Mouse (Mus musculus) gastrocnemius, adult 18-20 months (tissue): ENCODE data around the gene Gm39653. TPM values are rescaled to one million over a fixed set of nuclear protein-coding genes. Genes with fewer than 3 reads are reported as not detected.
A peak's percentile ranks its signal among the peaks of the same experiment; 100 is the strongest.
"Not testable (repeated sequence)": the region's sequence is repeated elsewhere in the genome, so short reads cannot be mapped to it uniquely, and the experiment has no call there.

Experiments used
- DNase-seq: peaks from one replicate; pipeline ENCODE4 v3.0.0; 2021; ENCODE audit warnings: low spot score
- long read RNA-seq, 2 experiments: library from polyadenylated mRNA; stranded (forward); transcript quantifications; one replicate each; pipeline ENCODE4 v2.0.0; 2021
- total RNA-seq, 2 experiments: library from RNA; stranded (reverse); gene quantifications; 2 replicates each; pipeline ENCODE4 v1.2.3; 2021

Gm39653 gene
- total RNA-seq = not detected
- long read RNA-seq, experiment 1 = 0 reads
- long read RNA-seq, experiment 2 = 0 reads

DNA sequence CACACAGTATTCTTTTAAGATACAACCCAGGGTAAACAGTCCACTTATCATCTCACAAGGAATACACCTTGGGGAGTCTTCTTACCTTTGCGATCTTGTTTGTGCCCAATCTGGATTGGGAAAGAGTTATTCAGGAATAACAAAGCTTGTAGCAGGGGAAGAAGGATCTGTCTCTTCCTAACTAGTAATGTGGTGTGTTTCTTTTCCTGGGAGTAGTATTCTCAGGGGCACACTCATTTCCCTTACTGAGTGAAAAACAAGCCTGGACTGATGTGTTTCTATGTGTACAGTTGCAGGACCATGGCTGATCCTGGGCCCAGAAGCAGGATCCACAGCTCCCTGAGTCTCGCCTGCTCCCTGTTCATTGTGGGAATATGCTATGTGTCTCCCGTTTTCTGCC is at the start of gene Gm39653:
Gene Gm39653 (plus strand): TSS at position 301 of the 400 bp plus-strand sequence.
- no peak for DNase-seq

- DNase-seq = no peak
Measured at GRCm38 (mm10) chr1:63566501-63566900, 49.3 kb upstream of the Gm39653 start.

DNA sequence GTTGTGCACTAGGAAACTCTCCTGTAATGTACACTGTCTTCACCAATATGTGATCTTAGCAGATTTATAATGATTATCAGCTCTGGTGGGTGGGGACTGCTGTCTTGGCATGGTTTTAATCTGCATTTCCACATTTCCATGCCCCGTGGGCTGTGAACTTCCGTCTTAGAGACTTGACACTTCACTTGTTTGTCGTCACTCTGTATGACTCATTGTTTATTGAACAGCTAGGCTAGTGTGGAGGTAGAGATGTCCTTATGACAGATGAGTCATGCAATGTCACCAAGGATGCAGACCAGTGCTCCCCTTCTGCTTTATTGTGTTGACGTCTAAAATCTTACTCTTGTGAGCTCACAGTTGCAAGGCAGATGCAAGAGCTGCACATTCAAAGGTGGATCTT is 48.7 kb upstream of the Gm39653 start:
- DNase-seq = no peak

- no peak for DNase-seq
Measured at GRCm38 (mm10) chr1:63572229-63572628, 43.5 kb upstream of the Gm39653 start.

DNA sequence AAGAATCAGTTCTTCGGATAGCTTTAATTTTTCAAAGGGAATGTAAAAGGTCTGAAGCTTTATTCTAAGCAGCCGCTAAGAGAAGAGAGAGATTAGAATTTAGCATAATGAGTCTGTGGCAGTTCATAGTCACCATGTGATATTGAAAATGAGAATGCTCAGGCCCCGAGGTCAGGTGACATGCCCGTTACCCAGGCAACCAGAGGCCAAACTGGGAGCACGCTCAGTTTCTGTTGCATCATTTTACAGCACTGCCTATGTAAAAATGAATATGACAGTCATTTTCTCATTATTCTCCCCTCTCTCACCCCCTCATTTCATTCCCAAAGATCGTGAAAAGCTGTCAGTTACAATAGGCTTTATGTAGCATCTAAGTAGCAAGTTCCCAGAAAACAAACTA is 42.3 kb upstream of the Gm39653 start:
- DNase-seq = no peak

GRCm38 (mm10) chr1:63573864-63574611 is 41.7 kb upstream of the Gm39653 start:
- DNase-seq = no peak

- DNase-seq = no peak
Measured at GRCm38 (mm10) chr1:63576803-63577202, 39.0 kb upstream of the Gm39653 start.

DNA sequence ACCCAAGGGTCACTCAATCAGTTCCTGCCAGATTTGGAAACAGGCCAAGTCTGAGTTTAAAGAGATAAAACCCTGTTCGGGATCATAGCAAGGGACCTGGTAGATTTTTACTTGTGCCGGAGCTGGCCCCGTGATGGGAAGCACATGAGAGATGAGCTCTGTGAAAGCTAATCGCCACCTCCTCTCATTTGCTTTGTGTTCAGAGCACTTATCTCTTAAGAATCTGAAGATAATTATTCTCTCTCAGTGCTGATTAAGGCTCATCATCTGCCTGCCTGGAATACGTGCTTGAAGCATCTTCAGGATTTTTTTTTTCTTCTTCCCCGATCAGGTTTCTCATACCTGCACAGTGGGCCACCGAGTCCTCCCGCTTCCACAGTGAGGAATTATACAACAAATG is 36.6 kb upstream of the Gm39653 start:
- no peak for DNase-seq

DNA sequence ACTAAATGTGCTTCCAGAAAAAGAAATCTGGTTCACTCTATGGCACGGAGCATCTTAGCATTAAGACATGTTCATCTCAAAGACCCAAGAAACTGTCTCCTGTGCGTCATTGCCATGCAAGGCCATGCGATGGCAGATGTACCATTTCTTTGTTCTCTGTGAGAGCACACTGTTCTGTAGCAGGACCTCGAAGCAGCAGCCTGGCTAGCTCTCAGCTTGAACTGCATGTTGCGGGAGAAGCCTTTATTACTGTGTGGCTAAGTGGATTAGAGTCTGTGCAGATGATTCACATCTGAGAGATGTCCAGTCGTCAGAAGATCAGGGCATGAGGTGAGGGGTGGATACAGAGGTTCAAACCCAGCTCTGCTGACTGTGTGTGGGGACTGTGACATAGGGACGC is 28.9 kb upstream of the Gm39653 start:
- no peak for DNase-seq

DNA sequence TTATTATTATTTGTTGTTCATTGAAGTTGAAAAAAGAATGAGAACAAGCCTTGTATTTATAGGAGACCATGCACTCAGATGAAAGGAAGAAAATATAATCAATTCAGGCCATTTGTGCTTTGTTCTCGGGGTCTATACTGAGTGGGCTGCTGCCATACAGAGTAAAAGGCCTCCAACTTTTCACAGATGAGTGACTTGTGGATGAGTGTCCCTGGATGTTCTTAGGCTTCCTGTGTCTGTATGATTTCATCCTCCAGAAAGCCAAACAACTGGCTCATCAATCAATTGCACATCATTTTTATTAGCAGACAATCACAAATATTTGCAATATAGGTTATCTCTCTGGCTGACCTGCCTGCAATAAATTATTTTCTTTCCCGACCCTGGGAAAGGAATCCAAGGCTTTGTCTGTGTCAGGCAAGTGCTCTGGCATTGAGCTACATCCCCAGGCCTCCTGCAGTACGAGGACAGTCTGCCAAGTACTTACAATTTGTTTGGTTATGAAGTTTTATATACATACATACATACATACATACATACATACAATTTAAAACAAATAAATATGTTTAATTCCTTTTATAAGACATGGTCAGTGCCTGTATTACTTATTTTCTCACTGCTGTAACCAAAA is 11.8 kb upstream of the Gm39653 start:
- no peak for DNase-seq

- no peak for DNase-seq
Measured at GRCm38 (mm10) chr1:63609613-63610012, 6.2 kb upstream of the Gm39653 start.

DNA sequence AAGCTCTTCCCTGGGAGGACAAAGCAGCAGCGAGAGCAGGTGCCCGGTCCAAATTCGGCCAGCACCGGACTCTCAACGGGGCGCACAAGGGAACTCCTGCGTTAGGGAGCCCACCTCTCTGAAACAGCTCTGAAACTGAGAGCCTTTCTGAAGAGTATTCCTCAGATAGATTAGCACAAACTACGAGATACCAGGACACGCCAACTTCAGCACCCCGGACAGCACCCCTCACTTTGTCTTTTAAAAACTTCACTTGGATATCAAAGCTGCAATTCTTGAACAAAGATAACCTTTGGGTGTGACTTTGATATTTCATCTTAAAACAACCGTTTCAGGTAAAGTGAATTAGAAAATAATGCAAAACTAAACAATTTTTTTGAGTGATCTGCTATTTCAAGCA is 1.2 kb upstream of the Gm39653 start:
- DNase-seq = no peak

DNA sequence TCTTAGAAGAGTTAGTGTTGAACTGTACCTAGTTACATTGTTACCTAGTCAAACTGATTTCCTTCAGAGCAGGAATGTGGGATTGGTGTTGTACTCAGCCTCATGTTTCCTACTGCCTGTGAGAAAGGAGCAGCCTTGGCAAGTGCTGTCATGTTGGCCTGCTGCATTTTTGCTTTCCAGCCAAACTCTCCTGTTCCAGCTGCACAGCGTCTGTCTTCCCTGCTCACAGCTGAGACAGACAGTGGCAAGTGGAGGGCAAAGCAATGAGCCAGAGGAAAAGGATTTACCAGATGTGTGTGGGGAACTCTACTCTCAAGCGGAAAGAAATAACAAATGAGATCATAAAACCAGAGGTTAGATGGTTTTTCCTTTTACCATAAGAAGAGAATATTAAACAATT is 12.4 kb downstream of the Gm39653 start:
- peak; percentile 36 for DNase-seq

DNA sequence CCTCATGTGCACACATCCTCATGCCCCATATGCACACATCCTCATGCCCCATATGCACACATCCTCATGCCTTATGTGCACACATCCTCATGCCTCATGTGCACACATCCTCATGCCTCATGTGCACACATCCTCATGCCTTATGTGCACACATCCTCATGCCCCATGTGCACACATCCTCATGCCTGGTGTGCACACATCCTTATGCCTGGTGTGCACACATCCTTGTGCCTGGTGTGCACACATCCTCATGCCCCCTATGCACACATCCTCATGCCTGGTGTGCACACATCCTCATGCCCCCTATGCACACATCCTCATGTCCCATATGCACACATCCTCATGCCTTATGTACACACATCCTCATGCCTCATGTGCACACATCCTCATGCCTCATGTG is 14.6 kb downstream of the Gm39653 start:
- DNase-seq = not testable (repeated sequence)

DNA sequence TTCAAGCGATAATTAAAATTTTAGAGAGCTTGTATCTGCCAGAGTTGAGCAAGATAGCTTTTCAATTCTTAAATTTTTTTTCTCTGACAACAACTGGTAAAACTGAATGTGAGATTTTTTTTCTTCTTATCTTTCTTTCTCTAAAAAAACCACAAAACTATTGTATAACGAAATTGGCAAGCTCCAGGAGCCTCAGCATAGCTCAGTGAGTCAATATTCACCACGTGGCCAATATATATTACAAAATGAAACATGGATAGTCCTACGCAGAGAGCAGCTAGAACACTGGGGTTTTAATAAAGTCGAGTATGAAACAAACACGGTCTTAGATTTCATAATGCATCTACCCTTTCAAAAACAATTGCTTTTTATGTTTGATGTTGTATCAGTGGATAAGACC is 24.2 kb downstream of the Gm39653 start:
- DNase-seq = no peak

DNA sequence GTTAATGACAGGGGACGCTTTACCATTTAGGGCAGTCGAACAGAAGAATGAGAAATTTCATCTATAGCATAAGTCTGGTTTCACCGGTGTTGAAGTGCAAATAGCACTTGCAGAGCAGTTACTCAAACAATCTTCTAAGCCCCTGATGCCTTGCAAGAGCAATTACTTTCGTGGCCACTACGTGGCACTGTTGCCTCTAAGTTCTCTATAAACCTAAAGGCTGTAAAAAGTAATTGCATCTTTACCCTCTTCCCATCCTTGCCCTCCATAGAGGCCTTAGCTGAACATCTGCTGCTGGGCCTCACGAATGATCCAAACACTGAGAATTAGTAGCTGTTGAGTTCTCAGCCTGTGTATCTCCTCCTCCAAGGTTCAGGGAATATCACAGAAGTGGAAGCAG is 42.2 kb downstream of the Gm39653 start:
- DNase-seq = peak; percentile 28

DNA sequence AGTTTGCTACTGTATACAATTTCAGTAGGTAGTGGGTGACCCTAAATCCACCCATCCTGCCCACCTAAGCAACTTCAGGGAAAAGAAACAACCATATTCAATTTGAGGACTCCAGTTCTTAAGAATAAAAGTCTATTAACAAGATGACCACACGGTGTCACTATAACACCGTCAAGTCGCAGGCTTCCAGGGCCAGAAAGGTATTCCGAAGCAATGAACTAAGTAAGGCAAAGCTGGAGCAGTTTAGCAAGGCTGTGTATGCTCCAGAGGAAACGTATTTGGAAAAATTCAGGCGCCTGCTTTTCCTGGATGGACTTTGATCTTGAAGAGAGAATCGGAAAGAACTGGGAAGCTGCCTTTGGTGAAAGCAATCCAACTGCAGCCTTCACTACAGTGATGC is 43.8 kb downstream of the Gm39653 start:
- peak; percentile 30 for DNase-seq

DNA sequence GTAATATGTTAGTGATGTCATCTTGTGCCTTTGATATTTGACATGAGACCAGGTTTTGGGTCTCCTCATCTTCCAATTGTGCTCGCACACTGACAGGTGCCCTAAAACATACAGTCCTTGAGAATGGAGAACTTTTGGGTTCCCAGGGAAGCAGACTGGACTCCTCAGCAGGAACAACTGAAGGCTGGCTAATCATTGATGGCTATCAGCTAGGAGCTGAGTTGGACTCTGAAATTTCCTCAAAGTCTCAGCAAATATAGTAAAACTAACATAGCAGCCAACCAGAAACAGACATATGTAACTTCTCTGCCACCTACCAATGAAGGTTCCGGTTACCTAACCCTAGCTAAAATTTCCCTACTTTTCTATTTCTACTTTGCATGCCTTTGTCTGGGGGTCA is 50.3 kb downstream of the Gm39653 start:
- no peak for DNase-seq

- no peak for DNase-seq
Measured at GRCm38 (mm10) chr1:63667201-63667948, 51.6 kb downstream of the Gm39653 start.

DNA sequence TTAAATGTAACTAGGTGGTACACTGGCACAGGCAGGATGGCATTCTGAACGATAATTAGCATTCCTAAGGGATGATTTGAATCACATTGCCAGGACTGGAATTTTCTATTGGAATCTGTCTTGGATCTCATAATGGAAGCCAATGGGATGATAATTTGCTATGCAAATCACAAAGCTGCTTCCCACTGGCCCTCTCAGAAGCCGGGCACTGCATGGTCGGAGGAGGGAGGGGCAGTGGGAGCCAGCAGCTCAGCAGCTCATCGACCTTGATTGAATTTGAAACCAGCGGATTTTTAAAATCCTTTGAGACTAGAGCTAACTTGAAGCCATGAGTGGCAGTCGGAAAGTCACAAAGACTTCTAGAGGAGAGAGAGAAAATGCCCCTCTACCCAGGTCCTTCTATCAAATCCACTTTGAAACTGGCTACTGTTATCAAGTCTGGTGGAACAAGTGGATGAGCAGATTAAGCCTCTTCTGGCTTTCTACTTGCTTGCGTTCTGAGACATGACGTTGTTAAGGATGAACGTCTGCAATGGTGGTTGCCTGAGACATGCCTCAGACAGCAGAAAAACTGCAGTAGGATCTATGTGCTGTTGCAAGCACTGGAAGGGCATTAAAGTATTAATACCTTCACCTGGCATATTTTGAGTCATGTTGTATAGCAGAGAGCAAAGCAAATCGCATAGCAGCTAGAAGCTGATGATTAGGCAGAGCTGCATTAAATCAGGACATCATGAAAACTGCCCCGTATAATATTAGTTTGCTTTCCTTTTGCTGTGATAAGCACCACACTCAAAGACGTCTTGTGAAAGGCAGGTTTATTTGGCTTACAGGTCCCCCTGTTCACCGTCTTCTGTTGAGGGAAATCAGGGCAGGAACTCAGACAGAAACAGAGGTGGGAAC is 52.4 kb downstream of the Gm39653 start:
- no peak for DNase-seq

DNA sequence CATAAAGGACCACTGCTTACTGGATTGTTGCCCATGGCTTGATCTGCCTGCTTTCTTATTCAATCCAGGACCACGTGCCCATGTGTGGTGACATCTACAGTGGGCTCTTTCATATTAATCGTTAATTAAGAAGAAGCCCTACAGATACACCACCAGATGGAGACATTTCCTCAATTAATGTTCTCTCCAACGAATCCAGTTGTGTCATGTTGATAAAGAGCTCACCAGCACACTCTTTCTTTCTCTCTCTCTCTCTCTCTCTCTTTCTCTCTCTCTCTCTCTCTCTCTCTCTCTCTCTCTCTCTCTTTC is 53.0 kb downstream of the Gm39653 start:
- DNase-seq = no peak
